Mouse (Mus musculus) erythroblast, embryonic 14.5 days (primary cell): ENCODE data around the gene Hoxb2.

Experiments
- GATA1 ChIP-seq: IDR thresholded peaks from 2 replicates; pipeline ENCODE4 v1.6.1; 2012; ENCODE audit warnings: low read length, inconsistent platforms, mixed read lengths
- TAL1 ChIP-seq: IDR thresholded peaks from 3 replicates; pipeline ENCODE4 v1.6.1; 2012; ENCODE audit warnings: low read length, inconsistent platforms, mixed read lengths

DNA sequence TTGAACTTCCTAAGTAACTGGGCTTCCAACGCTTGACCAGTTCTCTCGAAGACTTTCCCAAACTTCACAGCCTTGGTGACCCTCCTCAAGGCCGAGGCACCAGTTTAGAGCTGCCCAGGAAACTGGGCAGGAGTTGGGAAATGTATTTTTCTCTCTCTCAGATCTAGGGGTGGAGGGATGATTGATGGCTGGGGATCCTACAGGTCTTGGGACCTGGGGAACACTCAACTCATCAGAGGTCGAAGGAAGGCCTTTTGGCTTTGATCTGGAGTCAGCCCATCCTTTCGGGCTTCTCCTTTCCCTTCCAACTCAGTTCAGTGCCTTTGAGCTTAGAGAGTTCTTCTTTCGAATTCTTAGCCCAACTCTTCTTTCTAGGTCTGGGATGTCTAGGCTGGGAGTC, 16.8 kb downstream of the Hoxb2 start:
- TF ChIP-seq GATA1 (no peak), TAL1 (no peak)
